Mouse (Mus musculus) heart, postnatal 0 days (tissue): ENCODE data around the gene Fmnl2.

Experiments
- CTCF ChIP-seq: IDR thresholded peaks from 2 replicates; pipeline ENCODE4 v1.5.1; 2016; ENCODE audit warnings: antibody characterized with exemption, control low read depth, low read depth
- EP300 ChIP-seq: IDR thresholded peaks from 2 replicates; pipeline ENCODE4 v1.6.1; 2016; ENCODE audit warnings: antibody characterized with exemption, low read depth

DNA sequence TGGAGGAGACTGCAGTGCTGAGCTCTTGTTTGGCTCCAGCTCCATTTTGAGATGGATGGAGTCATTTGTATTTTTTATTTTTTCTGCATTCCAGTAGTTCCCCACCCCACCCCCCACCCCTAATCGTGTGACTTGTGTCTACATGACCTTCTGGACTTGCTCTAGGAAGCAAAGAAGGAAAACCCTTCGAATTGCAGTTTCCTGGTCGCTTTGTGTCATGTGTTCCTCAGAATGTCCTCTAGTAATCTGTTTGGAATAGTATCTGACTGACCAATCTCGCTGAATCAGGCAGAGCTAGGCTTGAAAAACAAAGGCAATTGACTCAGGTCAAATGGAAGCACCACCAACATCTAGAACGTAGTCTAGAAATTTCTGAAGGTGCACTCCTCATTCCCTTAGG is 15.0 kb downstream of the Fmnl2 start:
- TF ChIP-seq CTCF (no peak), EP300 (no peak)
